Mouse (Mus musculus) gastrocnemius, adult 2 months (tissue): ENCODE results near the gene Adk. TPM values are rescaled to one million over a fixed set of nuclear protein-coding genes. Genes with fewer than 3 reads are reported as not detected.

Source experiments
- DNase-seq: peaks from one replicate; pipeline ENCODE4 v3.0.0; 2022
- H3K27ac ChIP-seq: fragments of 200-600 bp; 2 replicates; pipeline ENCODE4 v1.8.1; 2022; ENCODE audit warnings: mild to moderate bottlenecking
- H3K4me3 ChIP-seq: fragments of 200-600 bp; 2 replicates; pipeline ENCODE4 v1.8.1; 2022; ENCODE audit warnings: mild to moderate bottlenecking, moderate library complexity
- CTCF ChIP-seq: fragments of 200-600 bp; IDR thresholded peaks from 2 replicates; pipeline ENCODE4 v1.8.1; 2022; ENCODE audit warnings: antibody characterized with exemption, mild to moderate bottlenecking, moderate library complexity
- intact Hi-C: fragments of 180-260 bp; cut with DNase I; formaldehyde crosslinking; loops from one replicate; pipeline ENCODE4 v1.15.1; 2025
- total RNA-seq, 2 experiments: library from RNA; stranded (reverse); gene quantifications; 2 replicates each; pipeline ENCODE4 v1.2.3; 2021

The Adk gene
- total RNA-seq, 2 experiments from 2014 or later, result 77.1 to 152 TPM

GRCm38 (mm10) chr14:21489116-21489485, 436.7 kb downstream of the Adk start:
- intact Hi-C loops, result no loop called here
- Histone ChIP-seq H3K27ac (no peak overlapping the region), H3K4me3 (no peak overlapping the region)
- DNase-seq, result no peak
- no peak for TF ChIP-seq CTCF

- intact Hi-C loops, result no loop called here
- no peak for DNase-seq
- Histone ChIP-seq H3K4me3 (no peak overlapping the region), H3K27ac (no peak overlapping the region; the same call in 1 of the 2 replicates)
- no peak for TF ChIP-seq CTCF
Measured at GRCm38 (mm10) chr14:21490141-21490540, 437.8 kb downstream of the Adk start.

Other genes starting within 250 kb of the Adk start
- 10 to 100 TPM; 17.2 to 28.5 TPM for gene Plau, start 215.9 kb upstream of the Adk start, total RNA-seq
- 10 to 100 TPM; 60.0 to 79.2 TPM for gene Vcl, start 123.2 kb upstream of the Adk start, total RNA-seq
- gene Ap3m1, start 66 bp upstream of the Adk start, total RNA-seq, result 10 to 100 TPM; 34.6 to 41.0 TPM